ENCODE assay signal across 9 mouse cellular contexts in genomic region chr5:133532678-133533077, GRCm38 (mm10).
DNase-seq lines count a peak whose midpoint lies in the region; ATAC-seq and TF ChIP-seq lines count a peak whose summit lies in the region.
"Had no signal": no experiment of that assay in that cellular context is flagged by ENCODE, and none has a peak within 500 bp of the region (broad histone marks: within the 10 kb centered on the region; RNA-seq: fewer than 3 reads in every experiment).

No protein-coding gene starts in this region.

- ATAC-seq in lung, embryonic 14.5 days (ENCODE audit: insufficient read depth) = no peak
- no peak for ATAC-seq in monocyte, adult 5-6 weeks (replicated peaks; ENCODE audit: insufficient number of reproducible peaks, low FRiP score, low TSS enrichment, poor library complexity, severe bottlenecking)

- DNase-seq in gastrocnemius, postnatal 14 days = peak; percentile 10
- DNase-seq in gastrocnemius, postnatal 25 days = no peak
- DNase-seq in lung, embryonic 14.5 days = peak; percentile 43
- no peak for DNase-seq in lung, postnatal 25 days (ENCODE audit: low spot score)
- DNase-seq in embryo, embryonic 10.5 days (ENCODE audit: low spot score) = peak; percentile 40
- peak; percentile 9 for DNase-seq in right cerebral cortex, postnatal 25 days
- no peak for DNase-seq in cerebellum, postnatal 4 days (ENCODE audit: low spot score in 2 of 2)
- DNase-seq: kidney, postnatal 14 days had no signal

- no peak overlapping the region for H3K4me3 ChIP-seq in lung, embryonic 14.5 days (ENCODE audit: low read depth, low read length)

- no peak overlapping the region for H3K27ac ChIP-seq in lung, embryonic 14.5 days (ENCODE audit: low read depth)

- H3K4me1 ChIP-seq in lung, embryonic 14.5 days (ENCODE audit: insufficient read depth) = no peaks in the 10 kb centered on the region

- H3K9me3 ChIP-seq in lung, embryonic 14.5 days (ENCODE audit: low read depth, low read length) = no peaks in the 10 kb centered on the region

- intact Hi-C loops in gastrocnemius, postnatal 14 days (cut with DNase I; ENCODE audit: low total_unique reads) = no loop called here

- H3K27me3 ChIP-seq in lung, embryonic 14.5 days (ENCODE audit: insufficient read depth, low read length) = no peaks in the 10 kb centered on the region

- H3K36me3 ChIP-seq in lung, embryonic 14.5 days (ENCODE audit: insufficient read depth) = no peaks in the 10 kb centered on the region

- no peak overlapping the region for H3K9ac ChIP-seq in lung, embryonic 14.5 days

- no peak overlapping the region for H3K4me2 ChIP-seq in lung, embryonic 14.5 days

- peak; percentile 56 for TF ChIP-seq CTCF in lung, embryonic 14.5 days (IDR thresholded peaks at IDR 0.05; ENCODE audit: low read depth)

Comparison
In these comparisons a context has a peak if more than half of its experiments do, and no peak if none do; other contexts are left out.
1. DNase-seq: peak in gastrocnemius, postnatal 14 days (single experiment), lung, embryonic 14.5 days (single experiment), embryo, embryonic 10.5 days (single experiment) and right cerebral cortex, postnatal 25 days (single experiment); none in gastrocnemius, postnatal 25 days (single experiment), lung, postnatal 25 days (single experiment) and cerebellum, postnatal 4 days (0 of 2).